Mouse (Mus musculus) cortical plate, adult 2 months (tissue): ENCODE measurements around the gene Pmm1.
A peak's percentile ranks its signal among the peaks of the same experiment; 100 is the strongest.

Experiments used
- CTCF ChIP-seq: fragments of 200-500 bp; IDR thresholded peaks from 2 replicates; pipeline ENCODE4 v1.5.1; 2011; ENCODE audit warnings: mild to moderate bottlenecking, control low read depth, low read length; ENCODE audit not compliant: insufficient read depth; ENCODE audit errors: extremely low read depth
- POLR2A ChIP-seq: fragments of 200-500 bp; IDR thresholded peaks from 2 replicates; pipeline ENCODE4 v1.6.1; 2011; ENCODE audit warnings: mild to moderate bottlenecking, low read length, control low read depth; ENCODE audit not compliant: insufficient read depth; ENCODE audit errors: extremely low read depth

- TF ChIP-seq POLR2A (peak; percentile 24; the same call in 1 of the 2 replicates), CTCF (no peak)
These were observed 11.1 kb downstream of the Pmm1 start for GRCm38 (mm10) chr15:81949476-81950131.
